Mouse (Mus musculus) heart, embryonic 11.5 days (tissue): ENCODE results near the gene Trim54. TPM values are rescaled to one million over a fixed set of nuclear protein-coding genes. Genes with fewer than 3 reads are reported as not detected.

Experiments
- ATAC-seq: fragments of 200-750 bp; cut with Nextera tagmentation; replicated peaks from 2 replicates; pipeline ENCODE4 v1.8.0; 2017; ENCODE audit warnings: moderate library complexity; ENCODE audit not compliant: insufficient number of reproducible peaks, low FRiP score, low TSS enrichment
- H3K27ac ChIP-seq: fragments of 300-500 bp; sonication (generic); 2 replicates; pipeline ENCODE4 v1.5.1; 2014; ENCODE audit warnings: mild to moderate bottlenecking, low read depth, low read length
- H3K27me3 ChIP-seq: fragments of 300-500 bp; sonication (generic); 2 replicates; pipeline ENCODE4 v1.6.1; 2014; ENCODE audit warnings: mild to moderate bottlenecking, low read length, mixed read lengths; ENCODE audit not compliant: control insufficient read depth, insufficient read depth
- H3K36me3 ChIP-seq: fragments of 300-500 bp; sonication (generic); 2 replicates; pipeline ENCODE4 v1.6.1; 2014; ENCODE audit warnings: mild to moderate bottlenecking, low read length, moderate library complexity, mixed read lengths; ENCODE audit not compliant: control insufficient read depth, insufficient read depth
- H3K4me1 ChIP-seq: fragments of 300-500 bp; sonication (generic); 2 replicates; pipeline ENCODE4 v1.6.1; 2014; ENCODE audit warnings: low read length; ENCODE audit not compliant: control insufficient read depth, insufficient read depth
- H3K4me2 ChIP-seq: fragments of 300-500 bp; sonication (generic); 2 replicates; pipeline ENCODE4 v1.6.1; 2014; ENCODE audit warnings: mild to moderate bottlenecking, moderate library complexity
- H3K4me3 ChIP-seq: fragments of 300-500 bp; sonication (generic); 2 replicates; pipeline ENCODE4 v1.5.1; 2014; ENCODE audit warnings: low read depth, low read length
- H3K9ac ChIP-seq: fragments of 300-500 bp; sonication (generic); 2 replicates; pipeline ENCODE4 v1.6.1; 2014; ENCODE audit warnings: mild to moderate bottlenecking, low read depth, low read length, moderate library complexity
- H3K9me3 ChIP-seq: fragments of 300-500 bp; sonication (generic); replicated peaks from 2 replicates; pipeline ENCODE4 v1.6.1; 2016; ENCODE audit warnings: low read length; ENCODE audit not compliant: control insufficient read depth
- WGBS: fragments of 180-500 bp; shearing (Covaris S2); extraction: QIAGEN DNeasy Blood & Tissue Kit; methylation state at CpG from one replicate; pipeline ENCODE4 v1.1.7; 2014; ENCODE audit not compliant: insufficient replicate concordance; 5-methylcytosine and 5-hydroxymethylcytosine counted together
- polyA plus RNA-seq: library from polyadenylated mRNA; unstranded; fragments of >200 nt; fragmentation: Nextera tagmentation; extraction: Ambion mirVana; gene quantifications from 2 replicates; pipeline ENCODE4 v1.2.1, GENCODE M21; 2014

Gene Trim54
- polyA plus RNA-seq, result 13.9 and 16.7 TPM in 2 replicates

- H3K27ac ChIP-seq, result peak within 1 kb of the TSS; percentile 79
- peak within 1 kb of the TSS; percentile 46 for H3K4me3 ChIP-seq
- H3K4me1 ChIP-seq, result no peaks in the 10 kb centered on the region
- H3K27me3 ChIP-seq, result 0 out of 2 replicates have a peak, but pooled peaks cover 3% of the 10 kb centered on the region
- no peaks in the 10 kb centered on the region for H3K36me3 ChIP-seq
- H3K9ac ChIP-seq, result peak within 1 kb of the TSS; percentile 60; the same call in 1 of the 2 replicates
- H3K9me3 ChIP-seq, result no peaks in the 10 kb centered on the region
- peak within 1 kb of the TSS; percentile 63 for H3K4me2 ChIP-seq
- 17% methylated on average over 3 of the region's 3 CpGs for WGBS
- no peak for ATAC-seq
Observed at GRCm38 (mm10) chr5:31116354-31116753, at the start of gene Trim54. Trim54 (plus strand) TSS chr5:31116712.

GRCm38 (mm10) chr5:31069810-31070209, 46.7 kb upstream of the Trim54 start:
- no peak overlapping the region for H3K9ac ChIP-seq
- no peaks in the 10 kb centered on the region for H3K4me1 ChIP-seq
- 94% methylated on average over 3 of the region's 3 CpGs for WGBS
- no peaks in the 10 kb centered on the region for H3K27me3 ChIP-seq
- H3K4me2 ChIP-seq, result no peak overlapping the region
- no peak for ATAC-seq
- no peaks in the 10 kb centered on the region for H3K9me3 ChIP-seq
- H3K4me3 ChIP-seq, result no peak overlapping the region
- peaks cover 58% of the 10 kb centered on the region for H3K36me3 ChIP-seq
- no peak overlapping the region for H3K27ac ChIP-seq

- no peak overlapping the region for H3K9ac ChIP-seq
- no peak overlapping the region for H3K4me3 ChIP-seq
- H3K9me3 ChIP-seq, result no peaks in the 10 kb centered on the region
- no peaks in the 10 kb centered on the region for H3K4me1 ChIP-seq
- no peaks in the 10 kb centered on the region for H3K27me3 ChIP-seq
- WGBS, result 76% methylated on average over 2 of the region's 2 CpGs
- no peak overlapping the region for H3K27ac ChIP-seq
- H3K4me2 ChIP-seq, result no peak overlapping the region
- peaks cover 61% of the 10 kb centered on the region for H3K36me3 ChIP-seq
- ATAC-seq, result no peak
Observed at GRCm38 (mm10) chr5:31071059-31071458, 45.5 kb upstream of the Trim54 start.

- no peaks in the 10 kb centered on the region for H3K9me3 ChIP-seq
- peaks cover 58% of the 10 kb centered on the region for H3K36me3 ChIP-seq
- no peak overlapping the region for H3K4me3 ChIP-seq
- no peak overlapping the region for H3K4me2 ChIP-seq
- no peak for ATAC-seq
- no peaks in the 10 kb centered on the region for H3K27me3 ChIP-seq
- H3K4me1 ChIP-seq, result no peaks in the 10 kb centered on the region
- H3K27ac ChIP-seq, result no peak overlapping the region
- no peak overlapping the region for H3K9ac ChIP-seq
- WGBS, result 92% methylated on average over 11 of the region's 11 CpGs
Observed at GRCm38 (mm10) chr5:31071821-31072220, 44.7 kb upstream of the Trim54 start.

- no peaks in the 10 kb centered on the region for H3K27me3 ChIP-seq
- no peaks in the 10 kb centered on the region for H3K4me1 ChIP-seq
- no peak overlapping the region for H3K4me2 ChIP-seq
- 90% methylated on average over 12 of the region's 12 CpGs for WGBS
- H3K4me3 ChIP-seq, result no peak overlapping the region
- no peak for ATAC-seq
- H3K9me3 ChIP-seq, result no peaks in the 10 kb centered on the region
- peaks cover 58% of the 10 kb centered on the region for H3K36me3 ChIP-seq
- no peak overlapping the region for H3K9ac ChIP-seq
- no peak overlapping the region for H3K27ac ChIP-seq
Observed at GRCm38 (mm10) chr5:31073176-31073575, 43.3 kb upstream of the Trim54 start.

- Histone ChIP-seq H3K27ac (no peak overlapping the region), H3K4me3 (no peak overlapping the region), H3K4me2 (no peak overlapping the region), H3K4me1 (no peaks in the 10 kb centered on the region), H3K27me3 (no peaks in the 10 kb centered on the region), H3K36me3 (peaks cover 37% of the 10 kb centered on the region), H3K9me3 (no peaks in the 10 kb centered on the region), H3K9ac (no peak overlapping the region)
- 78% methylated on average over 13 of the region's 13 CpGs for WGBS
- no peak for ATAC-seq
Observed at GRCm38 (mm10) chr5:31076346-31076745, 40.2 kb upstream of the Trim54 start.

GRCm38 (mm10) chr5:31080059-31080794, 36.3 kb upstream of the Trim54 start:
- no peak overlapping the region for H3K9ac ChIP-seq
- peaks cover 17% of the 10 kb centered on the region for H3K4me1 ChIP-seq
- no peak overlapping the region for H3K4me2 ChIP-seq
- ATAC-seq, result no peak
- WGBS, result 78% methylated on average over 13 of the region's 13 CpGs
- no peak overlapping the region for H3K27ac ChIP-seq
- peaks cover 15% of the 10 kb centered on the region for H3K36me3 ChIP-seq
- H3K4me3 ChIP-seq, result no peak overlapping the region
- no peaks in the 10 kb centered on the region for H3K27me3 ChIP-seq
- no peaks in the 10 kb centered on the region for H3K9me3 ChIP-seq

GRCm38 (mm10) chr5:31080795-31081164, 35.7 kb upstream of the Trim54 start:
- peaks cover 17% of the 10 kb centered on the region for H3K4me1 ChIP-seq
- H3K27ac ChIP-seq, result no peak overlapping the region
- ATAC-seq, result no peak
- no peak overlapping the region for H3K4me2 ChIP-seq
- H3K36me3 ChIP-seq, result peaks cover 13% of the 10 kb centered on the region
- H3K9me3 ChIP-seq, result no peaks in the 10 kb centered on the region
- 61% methylated on average over 3 of the region's 3 CpGs for WGBS
- no peak overlapping the region for H3K4me3 ChIP-seq
- H3K9ac ChIP-seq, result no peak overlapping the region
- H3K27me3 ChIP-seq, result no peaks in the 10 kb centered on the region

GRCm38 (mm10) chr5:31081386-31081785, 35.1 kb upstream of the Trim54 start:
- H3K4me2 ChIP-seq, result no peak overlapping the region
- no peak overlapping the region for H3K27ac ChIP-seq
- H3K9me3 ChIP-seq, result no peaks in the 10 kb centered on the region
- H3K4me3 ChIP-seq, result no peak overlapping the region
- peaks cover 3% of the 10 kb centered on the region; the same call in 1 of the 2 replicates for H3K27me3 ChIP-seq
- no peak overlapping the region for H3K9ac ChIP-seq
- H3K4me1 ChIP-seq, result peaks cover 17% of the 10 kb centered on the region
- no peak for ATAC-seq
- 72% methylated on average over 3 of the region's 3 CpGs for WGBS
- H3K36me3 ChIP-seq, result peaks cover 13% of the 10 kb centered on the region
